Mouse (Mus musculus) fibroblast of lung, adult 2 months (primary cell): Measurements from ENCODE around the gene Naf1.

Experiments used
- DNase-seq: peaks from one replicate; pipeline ENCODE4 v3.0.0-alpha.2; 2011; ENCODE audit warnings: low read depth

Gene Naf1

DNA sequence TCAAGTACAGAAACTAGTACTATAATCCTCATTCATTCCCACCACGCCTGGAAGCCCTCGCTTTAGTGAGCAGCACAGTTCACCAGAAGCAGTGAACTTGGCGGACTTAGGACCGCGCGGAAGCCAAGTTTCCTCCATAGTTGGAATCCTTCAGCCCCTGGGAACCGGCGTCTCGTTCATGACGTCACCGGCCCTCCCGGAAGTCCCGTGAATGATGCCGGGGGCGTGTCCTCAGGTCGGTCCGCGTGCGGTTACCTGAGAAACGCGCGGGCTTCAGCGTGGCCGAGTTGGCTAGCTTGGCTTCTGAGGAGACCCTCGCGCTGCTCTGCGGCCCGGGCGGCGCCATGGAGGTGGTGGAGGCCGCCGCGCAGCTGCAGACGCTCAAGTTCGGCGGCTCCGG, at the start of gene Naf1:
Gene Naf1, plus strand, starts transcription at position 195 of the 400 bp plus-strand sequence.
- DNase-seq: peak; percentile 85

- DNase-seq: peak; percentile 7
Observed at GRCm38 (mm10) chr8:66860921-66861588, 1.0 kb downstream of the Naf1 start.

DNA sequence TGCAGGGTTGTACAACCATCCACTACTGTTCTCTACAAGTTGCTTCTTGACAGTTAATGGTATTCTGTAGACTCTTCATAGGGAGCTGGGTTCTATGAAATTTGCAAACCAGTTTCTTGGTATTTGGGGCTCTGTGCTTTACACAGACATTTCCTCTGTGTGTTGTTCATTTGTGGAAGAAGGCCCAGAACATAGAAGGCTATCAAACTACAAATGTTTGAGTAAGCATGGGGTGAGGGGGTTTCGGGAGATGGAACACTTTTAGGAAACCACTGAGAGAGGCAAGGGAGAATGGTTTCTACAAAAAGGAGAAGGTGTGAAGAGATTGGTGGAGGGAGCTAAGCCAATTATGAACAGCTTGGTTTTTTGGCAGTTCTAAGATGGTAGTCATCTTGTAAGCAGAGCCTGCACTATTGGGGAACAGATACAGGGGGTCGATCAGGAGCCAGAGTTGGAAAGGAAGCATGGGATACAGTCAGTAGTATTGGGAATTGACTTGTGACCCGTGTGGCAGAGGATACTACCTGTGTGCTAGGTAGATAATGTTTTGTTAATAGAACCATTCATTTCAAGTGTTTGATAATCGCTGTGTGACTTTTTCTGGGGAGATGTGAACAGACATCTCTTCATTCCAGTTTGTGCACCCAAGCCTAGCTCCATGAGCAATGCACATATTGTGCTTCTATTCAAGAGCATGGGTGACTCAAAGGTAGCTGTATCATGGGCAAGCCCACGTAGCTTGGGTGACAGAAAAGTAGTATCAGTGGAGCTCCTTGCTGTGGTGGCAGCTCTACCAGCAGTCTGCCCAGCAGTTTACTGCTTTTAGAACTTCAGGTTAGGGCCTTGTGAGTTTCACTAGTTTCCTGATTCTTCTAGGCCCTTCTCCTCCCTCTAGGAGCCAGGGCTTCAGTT, 1.8 kb downstream of the Naf1 start:
- no peak for DNase-seq

- DNase-seq: no peak
Observed at GRCm38 (mm10) chr8:66863761-66864160, 3.7 kb downstream of the Naf1 start.

- DNase-seq: no peak
Observed at GRCm38 (mm10) chr8:66865120-66865519, 5.1 kb downstream of the Naf1 start.

DNA sequence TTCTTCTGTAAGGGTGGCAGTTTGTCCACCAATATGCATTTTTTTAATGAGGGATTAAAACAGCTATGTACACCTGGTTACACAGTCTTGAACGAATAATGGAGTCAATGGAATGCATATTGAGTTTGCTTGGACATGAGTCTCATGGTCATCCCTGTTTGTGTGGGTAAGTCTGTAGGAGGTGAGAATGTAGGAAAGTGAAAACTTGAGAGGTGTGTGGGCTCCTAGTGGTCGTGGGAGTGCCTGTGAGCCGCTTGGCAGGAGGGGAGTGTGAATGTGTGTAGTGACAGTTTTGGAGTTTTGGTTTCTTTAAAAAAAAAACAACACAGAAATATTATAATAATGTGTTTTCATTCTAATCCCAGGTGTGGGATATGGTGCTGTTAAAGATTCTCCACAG, 7.7 kb downstream of the Naf1 start:
- DNase-seq: no peak

DNA sequence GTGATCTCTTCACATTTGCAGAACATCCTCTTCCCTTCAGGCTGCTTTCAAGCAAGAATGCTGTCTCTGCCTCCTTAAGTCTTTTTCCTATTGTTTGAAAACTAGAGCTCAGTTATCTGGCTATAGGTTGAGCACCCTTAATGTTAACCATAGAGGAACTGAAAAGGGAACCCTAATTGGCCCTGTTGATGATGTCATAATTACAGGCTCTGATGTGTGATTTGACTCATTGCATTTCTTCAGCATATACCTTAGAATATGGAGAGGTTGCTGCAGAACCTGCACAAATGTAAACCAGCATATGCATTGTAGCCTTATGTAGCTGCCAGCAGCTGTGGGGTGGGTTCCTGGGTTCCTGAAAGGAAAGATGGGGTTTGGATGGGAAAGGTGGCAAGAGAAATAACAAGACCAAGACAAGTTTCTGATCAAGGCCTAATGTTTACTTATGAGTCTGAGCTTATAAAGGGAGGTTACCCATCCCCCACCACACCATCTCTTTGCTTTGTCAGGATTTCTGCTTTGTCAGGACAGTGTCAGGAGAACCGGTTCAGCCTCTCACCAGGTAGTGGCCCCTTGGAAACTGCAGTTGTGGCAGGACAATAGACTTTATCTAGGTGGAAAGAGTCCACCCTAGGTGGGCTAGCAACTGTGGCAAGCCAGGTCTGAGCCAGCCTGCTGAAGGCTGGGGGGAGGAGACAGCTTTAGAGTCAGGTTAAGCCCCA, 9.4 kb downstream of the Naf1 start:
- no peak for DNase-seq

- DNase-seq: no peak
Observed at GRCm38 (mm10) chr8:66883866-66884265, 23.8 kb downstream of the Naf1 start.

DNA sequence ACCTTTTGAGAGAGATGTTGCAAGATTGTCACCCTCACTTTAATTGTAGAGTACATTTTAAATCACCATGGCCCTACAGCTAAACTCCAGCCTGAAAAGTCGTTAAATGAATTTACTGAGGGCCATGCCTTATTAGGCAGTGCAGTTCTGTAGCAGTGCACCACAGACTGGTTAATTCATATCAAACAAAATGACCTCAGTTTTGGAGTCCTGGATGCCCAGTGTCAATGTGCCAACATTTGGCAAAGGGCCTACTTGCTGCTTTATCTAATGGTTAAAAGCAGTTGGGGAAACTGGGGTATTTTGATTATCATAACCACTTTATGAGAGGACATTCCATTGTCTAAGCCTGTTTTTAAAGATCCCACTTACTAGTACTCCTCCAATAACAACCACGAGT, 31.9 kb downstream of the Naf1 start:
- DNase-seq: no peak

GRCm38 (mm10) chr8:66905000-66905399, 45.0 kb downstream of the Naf1 start:
- no peak for DNase-seq

- DNase-seq: no peak
Observed at GRCm38 (mm10) chr8:66905557-66905956, 45.5 kb downstream of the Naf1 start.

GRCm38 (mm10) chr8:66906116-66906515, 46.1 kb downstream of the Naf1 start:
- DNase-seq: no peak

DNA sequence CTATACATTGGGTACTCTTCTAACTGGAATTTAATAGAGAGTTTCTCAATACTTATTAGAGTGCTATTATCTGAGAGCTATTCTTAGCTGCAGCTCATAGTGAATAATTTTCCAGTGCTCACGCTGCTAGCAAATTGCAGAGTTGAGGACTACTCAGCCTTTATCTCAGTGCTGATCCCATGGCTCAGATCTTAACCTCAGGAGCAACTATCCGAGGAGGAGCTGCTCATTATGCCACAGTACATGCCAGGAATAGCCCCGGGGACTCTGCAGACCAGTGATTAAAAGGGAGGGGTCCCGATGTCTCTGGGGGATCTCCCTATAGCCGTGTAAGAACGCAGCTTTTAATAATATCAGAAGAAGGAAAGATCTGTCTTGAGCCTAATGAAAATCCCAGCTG, 50.7 kb downstream of the Naf1 start:
- DNase-seq: no peak

DNA sequence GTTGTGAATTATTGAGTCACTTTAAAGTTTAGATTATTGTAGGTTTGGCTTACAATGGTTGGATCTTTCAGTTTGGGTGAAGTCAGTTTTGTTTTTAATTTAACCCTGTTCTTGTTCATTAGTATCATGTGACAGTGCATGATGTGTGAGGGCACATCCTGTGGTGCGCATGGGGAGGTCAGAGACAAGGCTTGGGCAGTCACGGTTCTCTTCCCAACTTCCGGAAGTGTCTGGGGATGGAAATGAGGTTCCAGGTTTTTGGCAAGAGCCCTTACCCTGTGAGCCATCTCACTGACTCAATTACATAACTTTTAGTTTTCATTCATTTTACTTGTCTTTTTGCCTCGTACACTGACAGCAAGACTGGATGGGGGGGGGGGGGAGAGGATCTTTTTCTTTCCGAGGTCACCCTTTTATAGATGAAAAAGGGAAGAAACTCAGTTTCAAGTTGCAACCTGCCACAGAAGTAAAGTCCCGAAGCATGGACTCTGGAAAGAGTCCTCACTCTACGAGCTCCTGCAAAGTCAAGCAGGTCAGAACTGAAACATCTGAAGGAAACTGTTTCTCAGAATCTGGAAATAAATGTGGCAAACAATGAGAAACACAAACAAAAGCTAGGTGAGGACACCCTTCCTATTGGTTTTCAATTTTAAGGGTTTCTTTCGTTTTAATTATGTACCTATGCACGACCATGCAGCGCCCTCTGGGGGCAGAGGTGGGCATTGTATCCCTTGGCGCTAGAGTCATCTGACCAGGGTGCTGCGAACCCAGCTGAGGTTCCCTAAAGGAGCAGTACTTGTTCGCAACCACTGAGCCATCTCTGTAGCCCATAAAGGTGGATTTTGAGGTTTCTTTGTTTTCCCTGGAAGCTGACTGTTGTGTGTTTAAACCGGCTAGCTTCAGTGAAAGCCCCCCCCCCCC, 53.9 kb downstream of the Naf1 start:
- DNase-seq: no peak

- no peak for DNase-seq
Observed at GRCm38 (mm10) chr8:66916056-66916455, 56.0 kb downstream of the Naf1 start.

GRCm38 (mm10) chr8:66917695-66918467, 57.9 kb downstream of the Naf1 start:
- no peak for DNase-seq

DNA sequence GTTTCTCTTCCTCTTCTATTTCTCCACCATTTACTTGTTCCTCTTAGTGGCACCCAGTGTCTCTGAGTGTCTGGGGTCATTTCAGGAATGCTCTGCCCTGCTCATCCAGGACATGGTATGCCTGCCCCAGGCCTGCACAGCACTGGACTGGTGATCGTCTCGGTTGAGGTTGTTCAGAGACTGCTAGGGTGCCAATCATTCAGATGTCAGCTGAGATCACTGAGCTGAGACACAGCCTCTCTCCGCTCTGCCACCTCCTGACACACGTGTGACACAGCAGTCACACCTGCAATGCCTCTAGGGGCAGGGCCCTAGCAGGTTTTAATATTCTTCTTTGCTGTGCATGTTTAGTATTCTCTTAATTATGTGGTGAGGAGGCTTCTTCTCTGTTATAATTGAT, 58.5 kb downstream of the Naf1 start:
- no peak for DNase-seq

DNA sequence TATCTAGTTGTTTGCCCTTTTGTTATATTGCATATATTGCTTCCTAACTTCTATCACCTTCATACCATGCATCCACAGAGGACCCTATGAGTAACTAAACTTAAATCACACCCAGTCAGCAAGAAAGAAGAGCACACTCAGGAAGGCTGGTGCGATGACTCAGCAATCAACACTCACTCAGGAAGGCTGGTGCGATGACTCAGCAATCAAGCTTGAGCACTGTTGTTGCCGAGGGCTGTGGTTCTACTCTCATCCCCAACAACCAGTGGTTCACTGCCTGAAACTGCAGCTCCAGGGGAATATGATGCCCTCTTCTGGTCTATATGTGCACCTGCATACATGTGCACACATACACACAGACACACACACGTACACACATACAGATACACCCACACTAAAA, 73.7 kb downstream of the Naf1 start:
- DNase-seq: no peak

- no peak for DNase-seq
Observed at GRCm38 (mm10) chr8:66936236-66936635, 76.2 kb downstream of the Naf1 start.
